Mouse (Mus musculus) spleen, postnatal 0 days (tissue): ENCODE measurements around the gene Rdh13. TPM values are rescaled to one million over a fixed set of nuclear protein-coding genes. Genes with fewer than 3 reads are reported as not detected.

Experiments used
- polyA plus RNA-seq: library from polyadenylated mRNA; unstranded; fragments of >200 nt; fragmentation: Nextera tagmentation; extraction: Ambion mirVana; gene quantifications from 2 replicates; pipeline ENCODE4 v1.2.1, GENCODE M21; 2015

Rdh13 gene
- polyA plus RNA-seq, result 8.5 and 10.2 TPM in 2 replicates

DNA sequence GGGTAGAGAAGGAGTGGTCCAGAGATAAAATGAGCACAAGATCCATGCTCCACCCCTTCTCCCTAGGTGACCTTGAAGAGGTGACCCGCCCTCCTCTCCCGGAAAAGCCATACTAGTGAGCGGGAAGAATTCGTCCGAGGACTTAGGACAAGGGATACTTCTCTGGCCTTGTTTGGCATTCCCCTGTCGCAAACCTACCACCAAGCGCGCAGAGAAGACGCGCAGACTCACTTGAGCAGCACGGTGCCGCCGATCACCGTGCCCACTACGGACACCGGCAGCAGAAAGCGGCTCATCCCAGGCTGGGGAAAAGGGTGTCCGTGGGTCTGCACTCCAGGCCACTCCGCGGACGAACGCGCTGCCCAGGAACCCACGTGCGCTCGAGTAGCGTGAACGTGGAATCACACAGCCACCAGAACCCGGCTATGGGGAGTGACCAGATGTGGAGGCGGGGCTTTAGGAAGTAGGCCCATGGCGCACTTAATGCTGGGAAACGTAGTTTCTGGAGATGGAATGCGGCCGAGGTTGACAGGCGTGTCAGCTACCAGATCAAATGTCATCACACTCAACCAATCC, at the start of gene Rdh13:
TSS of gene Rdh13 (minus strand) at position 434 of the 576 bp plus-strand sequence.

DNA sequence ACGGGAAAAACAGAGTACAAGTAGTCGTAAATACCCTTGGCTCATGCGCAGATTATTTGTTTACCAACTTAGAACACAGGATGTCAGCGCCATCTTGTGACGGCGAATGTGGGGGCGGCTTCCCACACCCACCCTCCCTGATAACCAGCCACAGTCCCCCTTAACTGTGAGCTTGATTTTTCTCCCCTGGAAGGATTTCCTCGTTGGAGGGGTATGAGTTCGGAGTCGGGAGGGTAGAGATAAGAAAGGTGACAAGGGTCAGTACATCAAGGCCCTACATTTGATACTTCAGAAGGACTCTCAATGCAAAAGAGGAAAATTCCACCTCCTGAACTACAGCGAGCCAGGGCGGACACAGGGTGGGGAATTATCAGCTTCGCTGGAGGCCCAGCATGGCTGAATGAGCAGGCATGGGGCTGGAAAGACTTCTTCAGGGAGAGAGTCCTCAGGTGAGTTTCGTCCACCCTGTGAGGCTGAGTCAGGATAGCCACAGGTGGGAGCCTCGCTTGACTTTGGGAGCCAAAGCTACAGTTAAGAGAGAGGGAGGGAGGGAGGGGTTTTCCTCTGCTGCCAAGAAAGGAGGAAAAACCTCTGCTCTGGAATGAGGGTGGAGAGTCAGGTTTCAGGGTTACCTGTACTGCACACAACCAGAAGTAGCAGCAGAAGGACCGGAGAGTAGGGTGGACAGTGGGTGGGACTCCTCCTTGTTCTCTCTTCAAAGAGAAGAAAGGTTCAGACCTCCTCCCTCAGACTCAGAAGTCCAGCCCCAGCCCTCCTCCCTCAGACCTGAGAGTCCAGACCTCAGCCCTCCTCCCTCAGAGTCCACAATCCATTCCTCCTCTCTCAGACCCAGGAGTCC, 15.4 kb upstream of the Rdh13 start, which contains the start of gene Eps8l1:
TSS of gene Eps8l1 (plus strand) at position 99 of the 859 bp plus-strand sequence.

DNA sequence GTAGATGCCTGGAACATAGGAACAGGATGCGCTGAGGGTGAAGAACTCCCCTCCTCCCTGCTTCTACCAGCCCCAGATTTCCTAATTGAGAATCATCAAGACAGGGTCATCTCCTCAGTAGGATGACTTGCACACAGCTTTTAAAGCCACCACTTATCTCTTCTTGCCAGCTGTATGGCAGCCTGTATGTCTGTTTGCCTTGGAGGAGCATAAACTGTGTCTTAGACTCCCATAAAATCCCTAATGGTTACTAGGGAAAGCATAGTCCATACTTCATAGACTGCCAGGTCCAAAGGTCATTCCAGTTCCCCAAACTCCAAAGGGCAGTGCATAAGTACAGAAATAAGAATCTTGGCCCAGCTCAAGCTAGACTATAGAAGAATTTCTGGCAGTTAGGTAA, 47.7 kb downstream of the Rdh13 start, which contains the start of gene Gp6:
TSS of gene Gp6 (minus strand) at position 15 of the 400 bp plus-strand sequence.

Other genes starting within 250 kb of the Rdh13 start
- 0.18 and 0.23 TPM in 2 replicates for gene Lilra5, start 207.9 kb downstream of the Rdh13 start, polyA plus RNA-seq
- 1.5 and 2.3 TPM in 2 replicates for gene Ncr1, start 107.9 kb downstream of the Rdh13 start, polyA plus RNA-seq
- gene Gp6, start 47.9 kb downstream of the Rdh13 start, polyA plus RNA-seq, result 1.4 and 1.5 TPM in 2 replicates
- 0.36 and 3.4 TPM in 2 replicates for gene Eps8l1, start 15.0 kb upstream of the Rdh13 start, polyA plus RNA-seq
- gene Ppp1r12c, start 56.0 kb upstream of the Rdh13 start, polyA plus RNA-seq, result 34.4 and 38.5 TPM in 2 replicates
- 8.4 and 12.2 TPM in 2 replicates for gene Tnnt1, start 70.7 kb upstream of the Rdh13 start, polyA plus RNA-seq
- 2.8 and 3.6 TPM in 2 replicates for gene Tnni3, start 78.6 kb upstream of the Rdh13 start, polyA plus RNA-seq
- gene Dnaaf3, start 86.8 kb upstream of the Rdh13 start, polyA plus RNA-seq, result 0.29 and 0.36 TPM in 2 replicates
- gene Syt5, start 101.9 kb upstream of the Rdh13 start, polyA plus RNA-seq, result 0.66 and 1.0 TPM in 2 replicates
- gene Ptprh, start 158.4 kb upstream of the Rdh13 start, polyA plus RNA-seq, result not detected in 2 replicates
- 12.8 and 16.5 TPM in 2 replicates for gene Tmem86b, start 185.8 kb upstream of the Rdh13 start, polyA plus RNA-seq
- gene Ppp6r1, start 213.4 kb upstream of the Rdh13 start, polyA plus RNA-seq, result 9.6 and 9.8 TPM in 2 replicates
- 62.4 and 63.5 TPM in 2 replicates for gene Hspbp1, start 239.4 kb upstream of the Rdh13 start, polyA plus RNA-seq
- 0.45 and 0.54 TPM in 2 replicates for gene Brsk1, start 245.0 kb upstream of the Rdh13 start, polyA plus RNA-seq